Comparison of ENCODE assay signal across 8 mouse cellular contexts in genomic region chr3:152107149-152108002, GRCm38 (mm10). TPM values are rescaled to one million over a fixed set of nuclear protein-coding genes. Genes with fewer than 3 reads are reported as not detected.
DNase-seq lines count a peak whose midpoint lies in the region; ATAC-seq and TF ChIP-seq lines count a peak whose summit lies in the region.

No protein-coding gene starts in this region.

- peak overlapping the region; percentile 76 for H3K4me2 ChIP-seq in kidney, embryonic 14.5 days (replicated peaks; ENCODE audit: low read depth, low read length)
- peak overlapping the region; percentile 89 for H3K4me2 ChIP-seq in forebrain, embryonic 12.5 days
- peak overlapping the region; percentile 64 for H3K4me2 ChIP-seq in liver, embryonic 11.5 days

- peak overlapping the region; percentile 38 for H3K4me3 ChIP-seq in kidney, embryonic 14.5 days (ENCODE audit: low read length)
- peak overlapping the region; percentile 44 for H3K4me3 ChIP-seq in forebrain, embryonic 12.5 days (replicated peaks)
- H3K4me3 ChIP-seq in liver, embryonic 11.5 days (ENCODE audit: low read depth, low read length), result peak overlapping the region; percentile 29
- H3K4me3 ChIP-seq in small intestine, adult 2 months (ENCODE audit: low read depth, low read length), result peak overlapping the region; percentile 19; the same call in 1 of the 2 replicates

- H3K9me3 ChIP-seq in kidney, embryonic 14.5 days (ENCODE audit: control insufficient read depth, low read length), result no peaks in the 10 kb centered on the region
- no peaks in the 10 kb centered on the region for H3K9me3 ChIP-seq in forebrain, embryonic 12.5 days
- no peaks in the 10 kb centered on the region for H3K9me3 ChIP-seq in liver, embryonic 11.5 days (ENCODE audit: control insufficient read depth, low read length)

- peak; percentile 64 for ATAC-seq in kidney, embryonic 14.5 days (ENCODE audit: low FRiP score, low TSS enrichment)
- ATAC-seq in forebrain, embryonic 12.5 days (ENCODE audit: low FRiP score), result peak; percentile 73
- ATAC-seq in liver, embryonic 11.5 days (replicated peaks; ENCODE audit: low FRiP score), result peak; percentile 28; the same call in 1 of the 2 replicates

- H3K27ac ChIP-seq in kidney, embryonic 14.5 days (ENCODE audit: low read depth, low read length), result no peak overlapping the region
- H3K27ac ChIP-seq in forebrain, embryonic 12.5 days, result no peak overlapping the region
- H3K27ac ChIP-seq in liver, embryonic 11.5 days (ENCODE audit: low read depth, low read length), result no peak overlapping the region
- H3K27ac ChIP-seq in small intestine, adult 2 months (ENCODE audit: insufficient read depth, low read depth, low read length), result no peak overlapping the region

- WGBS in kidney, embryonic 14.5 days, result 24% methylated on average over 30 of the region's 30 CpGs
- 31% methylated on average over 30 of the region's 30 CpGs for WGBS in forebrain, embryonic 12.5 days
- 21% methylated on average over 30 of the region's 30 CpGs for WGBS in liver, embryonic 11.5 days
- 68% methylated on average over 30 of the region's 30 CpGs for WGBS in small intestine, adult 2 months

- H3K36me3 ChIP-seq in kidney, embryonic 14.5 days (ENCODE audit: control insufficient read depth, insufficient read depth, low read length), result no peaks in the 10 kb centered on the region
- no peaks in the 10 kb centered on the region for H3K36me3 ChIP-seq in forebrain, embryonic 12.5 days (replicated peaks)
- no peaks in the 10 kb centered on the region for H3K36me3 ChIP-seq in liver, embryonic 11.5 days (ENCODE audit: control insufficient read depth, insufficient read depth, low read length)
- peaks cover 19% of the 10 kb centered on the region for H3K36me3 ChIP-seq in small intestine, adult 2 months (ENCODE audit: control insufficient read depth, insufficient read depth, low read length)

- H3K9ac ChIP-seq in kidney, embryonic 14.5 days (ENCODE audit: low read depth, low read length), result peak overlapping the region; percentile 40; the same call in 1 of the 2 replicates
- peak overlapping the region; percentile 53 for H3K9ac ChIP-seq in forebrain, embryonic 12.5 days
- no peak overlapping the region for H3K9ac ChIP-seq in liver, embryonic 11.5 days (ENCODE audit: low read depth, low read length)

- DNase-seq in kidney, adult 18-20 months, result no peak
- DNase-seq in R1 (ENCODE audit: low read depth, low spot score), result peak; percentile 59
- DNase-seq in liver, embryonic 11.5 days (ENCODE audit: low spot score), result no peak
- DNase-seq in spleen, postnatal 10 days (ENCODE audit: low spot score in 2 of 2), result no peak
- no peak for DNase-seq in layer of hippocampus, adult 9-11 months

- H3K4me1 ChIP-seq in kidney, embryonic 14.5 days (ENCODE audit: control insufficient read depth, insufficient read depth, low read length), result peaks cover 28% of the 10 kb centered on the region; the same call in 1 of the 2 replicates
- peaks cover 17% of the 10 kb centered on the region for H3K4me1 ChIP-seq in forebrain, embryonic 12.5 days
- peaks cover 14% of the 10 kb centered on the region for H3K4me1 ChIP-seq in liver, embryonic 11.5 days (replicated peaks; ENCODE audit: control insufficient read depth, insufficient read depth, low read length)
- H3K4me1 ChIP-seq in small intestine, adult 2 months (ENCODE audit: control insufficient read depth, insufficient read depth, insufficient read length, low read length), result no peaks in the 10 kb centered on the region

- H3K27me3 ChIP-seq in kidney, embryonic 14.5 days (ENCODE audit: control insufficient read depth, insufficient read depth, low read length), result peaks cover 8% of the 10 kb centered on the region; the same call in 1 of the 2 replicates
- peaks cover 42% of the 10 kb centered on the region for H3K27me3 ChIP-seq in forebrain, embryonic 12.5 days
- H3K27me3 ChIP-seq in liver, embryonic 11.5 days (replicated peaks; ENCODE audit: control insufficient read depth, insufficient read depth, low read length), result peaks cover 27% of the 10 kb centered on the region
- H3K27me3 ChIP-seq in small intestine, adult 2 months (ENCODE audit: control insufficient read depth, insufficient read depth, low read length), result no peaks in the 10 kb centered on the region

- TF ChIP-seq POLR2A in small intestine, adult 2 months (IDR thresholded peaks at IDR 0.05; ENCODE audit: low read depth, low read length), result no peak

- TF ChIP-seq CTCF in small intestine, adult 2 months (IDR thresholded peaks at IDR 0.05; ENCODE audit: extremely low read depth, insufficient read length, insufficient replicate concordance, low read depth, low read length), result no peak

RNA-seq across cellular contexts. Expression of gene Gipc2, which starts 58.7 kb away (rescaled TPM):
- 16.0 and 22.2 TPM in 2 replicates for polyA plus RNA-seq in kidney, embryonic 14.5 days (2014; fragmentation: Nextera tagmentation; extraction: Ambion mirVana)
- 1.4 and 2.1 TPM in 2 replicates for polyA plus RNA-seq in forebrain, embryonic 12.5 days (2016; fragmentation: Nextera tagmentation; extraction: Ambion mirVana)
- polyA plus RNA-seq in liver, embryonic 11.5 days (2014; fragmentation: Nextera tagmentation; extraction: Ambion mirVana), result 12.1 and 15.4 TPM in 2 replicates
- 52.0 and 121 TPM in 2 replicates for polyA plus RNA-seq in small intestine, adult 2 months (2012; rRNA removed)
